9 mouse cellular contexts compared by ENCODE assay signal in genomic region chr4:96273907-96274306, GRCm38 (mm10). TPM values are rescaled to one million over a fixed set of nuclear protein-coding genes. Genes with fewer than 3 reads are reported as not detected.
DNase-seq lines count a peak whose midpoint lies in the region; ATAC-seq lines count a peak whose summit lies in the region.
"Had no signal": no experiment of that assay in that cellular context is flagged by ENCODE, and none has a peak within 500 bp of the region (broad histone marks: within the 10 kb centered on the region; RNA-seq: fewer than 3 reads in every experiment).

No protein-coding gene starts in this region.

- no peaks in the 10 kb centered on the region for H3K4me1 ChIP-seq in heart, embryonic 12.5 days (replicated peaks)
- no peaks in the 10 kb centered on the region for H3K4me1 ChIP-seq in kidney, embryonic 15.5 days
- no peaks in the 10 kb centered on the region for H3K4me1 ChIP-seq in limb, embryonic 11.5 days (ENCODE audit: control insufficient read depth, insufficient read depth, low read length)
- H3K4me1 ChIP-seq: hindbrain, embryonic 15.5 days had no signal

- H3K36me3 ChIP-seq in heart, embryonic 12.5 days: no peaks in the 10 kb centered on the region
- H3K36me3 ChIP-seq in kidney, embryonic 15.5 days: no peaks in the 10 kb centered on the region
- H3K36me3 ChIP-seq in limb, embryonic 11.5 days (ENCODE audit: control insufficient read depth, insufficient read depth, low read length): no peaks in the 10 kb centered on the region
- H3K36me3 ChIP-seq: hindbrain, embryonic 15.5 days had no signal

- H3K9ac ChIP-seq in heart, embryonic 12.5 days: no peak overlapping the region
- H3K9ac ChIP-seq in kidney, embryonic 15.5 days: no peak overlapping the region
- H3K9ac ChIP-seq in limb, embryonic 11.5 days (ENCODE audit: low read length): no peak overlapping the region
- H3K9ac ChIP-seq: hindbrain, embryonic 15.5 days had no signal

- peaks cover under 1% of the 10 kb centered on the region for H3K9me3 ChIP-seq in heart, embryonic 12.5 days (replicated peaks)
- H3K9me3 ChIP-seq in kidney, embryonic 15.5 days (replicated peaks): no peaks in the 10 kb centered on the region
- H3K9me3 ChIP-seq in limb, embryonic 11.5 days (ENCODE audit: control insufficient read depth, low read length): no peaks in the 10 kb centered on the region
- H3K9me3 ChIP-seq: hindbrain, embryonic 15.5 days had no signal

- peak; percentile 6 to 52 for DNase-seq in heart, adult 18-20 months
- peak; percentile 8 for DNase-seq in cerebellum, adult 8-10 months
- peak; percentile 18 to 63 for DNase-seq in frontal cortex, postnatal 14 days (ENCODE audit: low spot score in 2 of 2)
- DNase-seq in limb, embryonic 11.5 days (ENCODE audit: low spot score): peak; percentile 40
- peak; percentile 71 for DNase-seq in retina, postnatal 1 day

- H3K4me2 ChIP-seq in heart, embryonic 12.5 days: no peak overlapping the region
- H3K4me2 ChIP-seq in kidney, embryonic 15.5 days: no peak overlapping the region
- H3K4me2 ChIP-seq in limb, embryonic 11.5 days (ENCODE audit: low read depth, severe bottlenecking): no peak overlapping the region
- H3K4me2 ChIP-seq: hindbrain, embryonic 15.5 days had no signal

- no peak overlapping the region for H3K4me3 ChIP-seq in heart, embryonic 12.5 days
- no peak overlapping the region for H3K4me3 ChIP-seq in kidney, embryonic 15.5 days (replicated peaks)
- H3K4me3 ChIP-seq in limb, embryonic 11.5 days (ENCODE audit: low read depth, low read length): no peak overlapping the region
- H3K4me3 ChIP-seq: hindbrain, embryonic 15.5 days had no signal

- no peak for ATAC-seq in heart, embryonic 12.5 days (ENCODE audit: insufficient number of reproducible peaks, low FRiP score)
- peak; percentile 86 for ATAC-seq in kidney, embryonic 15.5 days (replicated peaks; ENCODE audit: low FRiP score)
- peak; percentile 13; the same call in 1 of the 2 replicates for ATAC-seq in limb, embryonic 11.5 days (ENCODE audit: insufficient number of reproducible peaks, low FRiP score, low TSS enrichment, low read depth)
- ATAC-seq in CD4-positive, CD25-positive, alpha-beta regulatory T cell, adult 4 months: no peak

- H3K27me3 ChIP-seq in heart, embryonic 12.5 days (replicated peaks): no peaks in the 10 kb centered on the region
- no peaks in the 10 kb centered on the region for H3K27me3 ChIP-seq in kidney, embryonic 15.5 days
- no peaks in the 10 kb centered on the region for H3K27me3 ChIP-seq in limb, embryonic 11.5 days (ENCODE audit: control insufficient read depth, insufficient read depth, low read length)
- H3K27me3 ChIP-seq: hindbrain, embryonic 15.5 days had no signal

- H3K27ac ChIP-seq in heart, embryonic 12.5 days (ENCODE audit: poor library complexity, severe bottlenecking): no peak overlapping the region
- no peak overlapping the region for H3K27ac ChIP-seq in kidney, embryonic 15.5 days
- H3K27ac ChIP-seq in limb, embryonic 11.5 days (replicated peaks; ENCODE audit: low read depth, low read length): no peak overlapping the region
- H3K27ac ChIP-seq: hindbrain, embryonic 15.5 days had no signal

RNA-seq across cellular contexts. Expression of gene Cyp2j7, which starts 37.4 kb away (rescaled TPM):
- not detected for total RNA-seq in heart, adult 18-20 months (2021)
- not detected in 2 replicates for polyA plus RNA-seq in heart, embryonic 12.5 days (2016; fragmentation: Nextera tagmentation; extraction: Ambion mirVana)
- 0.13 TPM in 1 of 2 replicates, not detected in the other for polyA plus RNA-seq in kidney, embryonic 15.5 days (2015; fragmentation: Nextera tagmentation; extraction: Ambion mirVana)
- polyA plus RNA-seq in limb, embryonic 11.5 days (2014; fragmentation: Nextera tagmentation; extraction: Ambion mirVana): not detected in 2 replicates
- polyA plus RNA-seq in CD4-positive, CD25-positive, alpha-beta regulatory T cell, adult 4 months (2017; shearing (Covaris generic)): not detected
- polyA plus RNA-seq: hindbrain, embryonic 15.5 days had no signal

Comparison
In these comparisons a context has a peak if more than half of its experiments do, and no peak if none do; other contexts are left out.
1. DNase-seq: peak in every context shown above with its lines; median percentile 71 in retina, postnatal 1 day; 40 in frontal cortex, postnatal 14 days; 40 in limb, embryonic 11.5 days; 29 in heart, adult 18-20 months; 8 in cerebellum, adult 8-10 months.
2. ATAC-seq: peak in kidney, embryonic 15.5 days (single experiment) and limb, embryonic 11.5 days (single experiment); none in heart, embryonic 12.5 days (single experiment) and CD4-positive, CD25-positive, alpha-beta regulatory T cell, adult 4 months (single experiment).